Mouse (Mus musculus) bone marrow, adult 2 months (tissue): ENCODE data around the gene Ush1g.

Source experiments
- CTCF ChIP-seq: fragments of 200-500 bp; IDR thresholded peaks from 2 replicates; pipeline ENCODE4 v1.5.1; 2011; ENCODE audit warnings: low read length, control low read depth; ENCODE audit not compliant: control insufficient read depth, insufficient read depth
- POLR2A ChIP-seq: fragments of 200-500 bp; IDR thresholded peaks from 2 replicates; pipeline ENCODE4 v1.6.1; 2011; ENCODE audit warnings: low read depth, mild to moderate bottlenecking, control low read depth, low read length, borderline replicate concordance; ENCODE audit not compliant: control insufficient read depth

GRCm38 (mm10) chr11:115317204-115317603 is 4.6 kb downstream of the Ush1g start:
- no peak for TF ChIP-seq CTCF
- no peak for TF ChIP-seq POLR2A
